Mouse (Mus musculus): ENCODE results near the gene Cd68.

Cd68 gene

GRCm38 (mm10) chr11:69665961-69666664, at the start of gene Cd68:
TSS of gene Cd68 (minus strand) at chr11:69666153.
- peak; percentile 98 for DNase-seq (ENCODE audit: low read depth, low spot score)

DNA sequence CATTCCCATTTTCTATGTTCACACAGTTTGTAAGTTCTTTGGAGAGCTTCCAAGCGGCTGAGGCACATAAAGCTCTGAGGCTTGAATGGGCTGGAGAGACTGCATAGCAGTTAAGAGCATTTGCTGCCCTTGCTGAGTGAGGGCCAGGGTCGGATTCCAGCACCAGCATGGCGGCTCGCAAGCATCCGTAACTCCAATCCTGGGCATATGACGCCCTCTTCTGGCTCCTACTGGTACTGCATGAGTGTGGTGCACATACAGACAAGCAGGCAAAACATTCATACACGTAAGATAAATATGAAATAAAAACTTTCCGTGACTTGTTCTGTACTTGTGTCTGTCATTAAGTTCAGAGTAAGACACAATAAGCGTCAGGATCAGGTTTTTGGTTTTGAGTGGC, 49.5 kb upstream of the Cd68 start:
- DNase-seq (ENCODE audit: low read depth, low spot score) = peak; percentile 92

- DNase-seq (ENCODE audit: low read depth, low spot score) = peak; percentile 76
These were observed 48.8 kb upstream of the Cd68 start for GRCm38 (mm10) chr11:69714636-69715329.

DNA sequence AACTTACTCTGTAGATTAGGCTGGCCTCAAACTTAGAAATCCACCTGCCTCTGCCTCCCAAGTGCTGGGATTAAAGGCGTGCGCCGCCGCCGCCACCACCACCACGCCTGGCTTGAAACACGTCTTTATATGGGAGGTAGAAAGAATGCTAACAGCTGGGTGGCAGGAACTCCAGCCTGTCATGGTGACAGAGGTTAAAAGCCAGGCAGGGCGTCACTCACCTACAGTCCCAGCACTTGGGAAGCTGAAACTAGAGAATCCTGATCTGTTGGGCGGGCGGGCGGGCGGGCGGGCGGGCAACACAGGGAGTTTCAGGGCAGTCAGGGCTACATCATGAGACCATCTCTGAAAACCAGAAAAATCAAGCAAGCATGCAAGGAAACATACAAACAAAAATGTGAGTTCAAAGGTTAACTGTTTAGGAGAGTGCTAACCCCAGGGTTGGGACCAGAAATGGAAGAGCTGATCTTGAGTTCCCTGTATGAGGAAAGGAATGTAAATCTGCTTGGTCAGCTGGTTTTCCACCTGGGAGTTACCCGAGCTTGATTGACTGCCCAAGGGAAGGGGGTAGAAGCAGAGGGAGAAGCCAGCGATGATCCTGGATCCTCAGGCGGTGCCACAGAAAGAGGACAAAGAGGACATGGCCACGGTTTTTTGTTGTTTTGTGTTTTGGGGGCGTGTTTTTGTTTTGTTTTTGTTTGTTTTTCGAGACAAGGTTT, 47.2 kb upstream of the Cd68 start:
- peak; percentile 82 for DNase-seq (ENCODE audit: low read depth, low spot score)

DNA sequence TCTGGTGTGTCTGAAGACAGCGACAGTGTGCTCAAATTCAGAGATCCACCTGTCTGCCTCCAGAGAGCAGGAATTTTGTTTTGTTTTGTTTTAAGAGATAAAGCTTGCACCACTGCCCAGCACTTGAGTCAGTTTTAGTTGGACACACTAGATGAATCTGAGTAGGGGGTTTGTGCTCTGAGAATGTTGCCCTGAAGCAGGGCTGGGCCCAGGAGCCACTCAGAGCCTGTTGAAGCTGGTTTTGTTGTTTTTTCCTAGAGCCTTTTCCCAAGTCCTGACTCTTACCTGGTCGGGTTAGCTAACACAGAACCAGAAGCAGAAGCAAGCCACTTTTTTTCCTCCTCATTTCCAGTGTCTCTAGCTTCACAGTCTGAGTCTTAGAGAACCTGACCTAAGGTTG, 45.1 kb upstream of the Cd68 start:
- peak; percentile 49 for DNase-seq (ENCODE audit: low read depth, low spot score)

DNA sequence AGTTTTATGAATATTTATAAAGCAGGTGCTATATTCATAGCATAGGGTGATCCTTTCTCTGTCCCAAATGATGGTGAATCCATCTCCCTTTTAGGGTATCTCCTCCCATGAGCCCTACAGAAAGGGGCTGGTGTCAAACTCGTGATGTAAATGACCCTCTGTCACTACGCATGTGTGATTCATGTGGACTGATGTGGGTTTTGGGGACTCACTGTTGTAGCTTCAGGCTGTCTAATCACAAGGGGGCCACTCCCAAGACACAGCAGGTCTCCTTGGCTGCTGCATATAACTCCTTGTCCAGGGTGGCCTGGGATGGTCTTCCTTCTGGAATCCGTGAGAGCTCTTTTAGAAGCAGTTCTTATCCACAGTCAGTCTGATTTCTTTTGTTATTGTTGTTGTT, 44.5 kb upstream of the Cd68 start:
- peak; percentile 55 for DNase-seq (ENCODE audit: low read depth, low spot score)

DNA sequence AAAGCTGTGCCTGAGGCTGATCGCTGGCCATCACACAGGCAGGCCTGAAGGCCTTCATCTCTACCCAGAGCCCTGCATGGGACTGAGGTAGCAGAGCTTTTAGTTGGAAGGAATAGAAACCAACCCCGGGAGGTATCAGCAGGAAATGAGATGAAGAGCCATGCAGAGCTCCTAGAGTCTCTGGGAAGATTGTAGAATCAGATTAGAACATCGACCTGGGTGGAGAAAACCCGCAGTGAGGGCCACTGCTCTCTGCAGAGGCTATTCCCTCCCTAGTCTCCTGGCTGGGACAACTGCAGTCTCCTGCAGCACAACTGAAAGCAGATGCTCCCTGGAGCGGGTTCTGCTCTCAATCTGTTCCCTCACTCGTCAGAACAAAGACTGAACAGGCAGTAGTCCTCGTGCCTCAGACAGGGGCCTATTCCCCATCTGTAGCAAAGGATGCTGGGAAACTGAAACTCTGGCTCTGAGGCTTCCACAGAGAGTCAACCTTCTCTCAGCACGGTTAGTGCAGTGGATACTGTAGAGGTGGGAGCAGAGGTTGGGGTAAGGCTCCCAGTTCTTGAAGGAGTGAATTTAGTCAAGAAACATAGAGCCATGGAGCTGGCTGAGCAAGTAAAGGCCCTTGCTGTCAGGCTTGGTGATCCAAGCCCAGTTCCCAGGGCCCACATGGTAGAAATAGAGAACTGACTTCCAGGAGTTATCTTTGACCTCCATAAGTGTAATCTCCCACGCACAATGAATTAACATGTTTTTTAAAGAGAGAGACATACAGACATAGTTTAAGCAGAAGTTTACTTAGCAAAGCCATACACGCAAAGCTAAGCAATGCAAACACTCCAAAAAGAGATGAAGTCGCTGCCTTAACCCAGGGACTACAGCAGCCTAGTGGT, 43.8 kb upstream of the Cd68 start:
- DNase-seq (ENCODE audit: low read depth, low spot score) = peak; percentile 53

GRCm38 (mm10) chr11:69708614-69709265, 42.8 kb upstream of the Cd68 start:
- DNase-seq (ENCODE audit: low read depth, low spot score) = peak; percentile 89

GRCm38 (mm10) chr11:69707873-69708381, 42.0 kb upstream of the Cd68 start:
- DNase-seq (ENCODE audit: low read depth, low spot score) = peak; percentile 83

DNA sequence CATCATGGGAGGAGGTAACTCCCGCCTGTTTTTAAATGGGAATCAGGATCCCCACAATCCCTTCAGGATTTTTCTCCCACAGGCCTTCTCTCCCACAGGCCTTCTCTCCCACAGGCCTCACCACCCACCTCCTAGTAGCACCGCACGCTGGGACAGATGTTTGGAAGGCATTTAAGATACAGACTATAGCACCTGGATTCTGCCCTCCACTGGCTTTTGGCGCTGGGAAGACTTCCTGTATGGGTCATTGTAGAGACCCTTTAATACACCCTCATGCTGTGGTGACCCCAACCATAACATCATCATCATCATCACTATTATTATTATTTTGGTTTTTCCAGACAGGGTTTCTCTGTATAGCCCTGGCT, 41.5 kb upstream of the Cd68 start:
- no peak for DNase-seq (ENCODE audit: low read depth, low spot score)

DNA sequence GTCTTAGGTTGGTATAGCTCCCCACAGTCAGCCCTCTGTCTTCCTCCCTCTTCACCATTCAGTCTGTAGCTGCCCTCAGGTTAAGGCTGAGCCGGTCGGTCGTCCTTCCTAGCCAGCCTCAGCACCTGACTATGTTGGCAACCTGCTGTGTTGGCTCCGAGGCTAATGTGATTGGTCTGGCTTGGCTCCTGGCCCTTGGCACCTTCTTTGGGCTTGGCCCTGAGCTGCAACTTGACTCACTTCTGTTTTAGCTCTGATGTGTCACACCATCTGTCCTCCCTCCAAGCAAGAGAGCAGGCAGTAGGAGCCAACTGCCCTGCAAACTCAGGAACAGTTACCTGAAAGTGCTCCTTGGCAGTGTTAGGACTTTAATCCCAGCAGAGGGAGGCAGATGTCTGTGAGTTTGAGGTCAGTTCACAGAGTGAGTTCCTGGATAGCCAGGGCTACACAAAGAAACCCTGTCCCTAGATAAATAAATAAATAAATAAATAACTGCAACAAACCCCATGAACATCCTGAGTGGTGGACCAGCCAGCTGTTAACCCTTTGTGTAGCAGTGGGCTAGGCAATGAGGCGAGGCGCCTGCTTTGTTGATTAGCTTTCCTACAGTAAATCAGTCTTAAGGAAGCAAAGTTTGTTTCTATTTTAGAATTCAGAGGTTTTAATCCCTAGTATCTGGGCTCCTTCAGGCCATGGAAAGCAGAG, 41.0 kb upstream of the Cd68 start:
- peak; percentile 69 for DNase-seq (ENCODE audit: low read depth, low spot score)

DNA sequence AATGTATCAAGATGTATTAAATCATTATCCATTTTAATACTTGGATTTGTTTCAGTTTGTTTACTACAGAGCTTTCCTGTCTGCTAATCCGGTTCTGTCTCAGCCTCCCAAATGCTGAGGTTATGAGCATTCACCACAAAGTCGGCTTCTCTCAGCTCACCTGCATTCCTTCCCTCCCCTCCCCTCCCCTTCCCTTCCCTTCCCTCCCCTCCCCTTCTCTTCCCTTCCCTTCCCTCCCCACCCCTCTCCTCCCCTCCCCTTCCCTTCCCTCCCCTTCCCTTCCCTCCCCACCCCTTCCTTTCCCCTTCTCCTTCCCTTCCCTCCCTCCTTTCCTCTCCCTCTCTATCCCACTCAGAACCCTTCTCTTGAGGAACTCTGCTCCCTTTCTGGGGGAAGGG, 38.7 kb upstream of the Cd68 start:
- DNase-seq (ENCODE audit: low read depth, low spot score) = peak; percentile 88

DNA sequence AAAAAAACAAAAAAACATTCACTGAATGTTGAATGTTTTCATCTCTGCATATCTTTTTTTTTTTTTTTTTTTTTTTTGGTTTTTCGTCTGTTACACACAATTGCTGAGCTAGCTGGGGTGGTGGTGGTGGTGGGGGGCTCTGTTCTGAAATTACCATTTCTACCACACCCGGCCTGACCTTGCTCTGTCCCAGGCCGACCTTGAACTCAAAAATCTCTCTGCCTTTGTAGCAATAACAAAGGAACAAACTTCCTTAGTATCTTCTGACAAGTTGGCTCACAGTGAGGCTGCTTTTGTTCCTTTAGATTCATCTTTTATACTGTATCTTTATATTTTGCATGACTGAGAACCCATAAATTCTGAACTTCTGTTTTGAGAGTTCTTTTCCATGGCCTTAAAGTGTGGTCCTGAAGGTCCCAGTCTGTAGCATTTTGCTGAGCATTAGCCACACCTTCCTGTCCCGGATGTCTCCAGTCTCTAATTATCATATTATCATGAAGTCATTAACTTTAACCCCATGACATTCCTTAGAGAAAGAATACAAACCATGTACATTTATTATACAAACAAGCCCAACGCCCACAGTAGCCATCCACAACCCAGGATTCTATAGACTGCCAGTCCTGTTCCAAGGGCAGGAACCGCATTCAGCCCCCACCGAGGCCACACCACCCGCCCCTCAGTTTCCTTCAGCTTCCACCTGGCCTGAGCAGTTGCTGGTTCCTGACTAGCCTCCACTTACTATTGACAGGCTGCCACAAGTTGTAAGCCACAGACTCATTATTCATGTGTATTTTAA, 38.1 kb upstream of the Cd68 start:
- DNase-seq (ENCODE audit: low read depth, low spot score) = peak; percentile 99

DNA sequence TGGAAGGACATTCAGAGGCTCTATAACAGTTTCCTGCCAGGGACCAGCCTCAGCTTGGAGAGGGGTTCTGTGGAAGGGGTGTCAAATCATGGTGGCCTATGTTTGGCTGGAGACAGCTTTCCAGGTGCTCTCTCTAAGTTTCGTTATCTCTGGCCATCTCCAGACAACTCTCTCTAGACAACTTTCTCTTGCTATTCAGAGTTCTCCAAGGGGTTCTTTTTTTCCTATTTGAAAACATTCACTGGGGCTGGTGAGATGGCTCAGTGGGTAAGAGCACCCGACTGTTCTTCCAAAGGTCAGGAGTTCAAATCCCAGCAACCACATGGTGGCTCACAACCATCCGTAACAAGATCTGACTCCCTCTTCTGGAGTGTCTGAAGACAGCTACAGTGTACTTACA, 37.4 kb upstream of the Cd68 start:
- DNase-seq (ENCODE audit: low read depth, low spot score) = peak; percentile 89

GRCm38 (mm10) chr11:69702886-69703285, 36.9 kb upstream of the Cd68 start:
- peak; percentile 51 for DNase-seq (ENCODE audit: low read depth, low spot score)

- DNase-seq (ENCODE audit: low read depth, low spot score) = no peak
These were observed 33.6 kb upstream of the Cd68 start for GRCm38 (mm10) chr11:69699595-69699994.

- DNase-seq (ENCODE audit: low read depth, low spot score) = peak; percentile 91
These were observed 32.6 kb upstream of the Cd68 start for GRCm38 (mm10) chr11:69698574-69698973.

DNA sequence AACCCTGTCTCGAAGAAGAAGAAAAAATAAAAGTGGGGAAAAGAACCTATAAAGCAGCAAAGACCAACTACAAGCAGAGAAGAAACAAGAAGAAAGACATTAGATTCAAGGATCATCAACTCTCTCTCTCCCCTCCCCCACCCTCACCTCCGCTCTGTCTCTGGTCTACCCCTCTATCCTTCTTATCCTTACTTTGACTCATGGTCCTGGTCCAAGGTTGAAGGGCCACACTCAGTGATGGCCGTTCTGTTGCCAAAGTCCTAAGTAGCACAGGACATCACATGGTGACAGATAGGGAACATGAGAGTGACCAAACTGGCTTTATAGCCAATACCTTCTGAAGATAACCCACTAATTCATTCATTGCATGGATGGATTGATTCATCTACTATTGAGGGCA, 31.4 kb upstream of the Cd68 start:
- no peak for DNase-seq (ENCODE audit: low read depth, low spot score)

- peak; percentile 49 for DNase-seq (ENCODE audit: low read depth, low spot score)
These were observed 29.6 kb upstream of the Cd68 start, which contains the start of the genes Tnfsf12 and Tnfsfm13 for GRCm38 (mm10) chr11:69695361-69696181. TSS of gene Tnfsf12 (minus strand) at chr11:69695849. TSS of gene Tnfsfm13 (minus strand) at chr11:69696098.

Measured in R1 (cell line).